Mouse (Mus musculus): Measurements from ENCODE around the gene Il24.

The Il24 gene

GRCm38 (mm10) chr1:130887354-130887753, at the start of gene Il24:
Gene Il24 (minus strand): TSS chr1:130887454.
- no peak for DNase-seq (ENCODE audit: low read depth, low spot score)

- DNase-seq (ENCODE audit: low read depth, low spot score), result no peak
Measured at GRCm38 (mm10) chr1:130936351-130936750, 49.1 kb upstream of the Il24 start.

GRCm38 (mm10) chr1:130926484-130926883, 39.2 kb upstream of the Il24 start:
- DNase-seq (ENCODE audit: low read depth, low spot score), result no peak

GRCm38 (mm10) chr1:130918323-130918980, 31.2 kb upstream of the Il24 start:
- no peak for DNase-seq (ENCODE audit: low read depth, low spot score)

- no peak for DNase-seq (ENCODE audit: low read depth, low spot score)
Measured at GRCm38 (mm10) chr1:130911401-130912010, 24.3 kb upstream of the Il24 start, which contains the start of gene Il20. Gene Il20 (minus strand): TSS chr1:130911451.

GRCm38 (mm10) chr1:130902505-130902904, 15.3 kb upstream of the Il24 start:
- no peak for DNase-seq (ENCODE audit: low read depth, low spot score)

- DNase-seq (ENCODE audit: low read depth, low spot score), result no peak
Measured at GRCm38 (mm10) chr1:130894468-130894867, 7.2 kb upstream of the Il24 start.

- no peak for DNase-seq (ENCODE audit: low read depth, low spot score)
Measured at GRCm38 (mm10) chr1:130893329-130894040, 6.2 kb upstream of the Il24 start.

- DNase-seq (ENCODE audit: low read depth, low spot score), result no peak
Measured at GRCm38 (mm10) chr1:130892446-130892845, 5.2 kb upstream of the Il24 start.

GRCm38 (mm10) chr1:130883146-130883545, 4.1 kb downstream of the Il24 start:
- DNase-seq (ENCODE audit: low read depth, low spot score), result no peak

GRCm38 (mm10) chr1:130879927-130880326, 7.3 kb downstream of the Il24 start:
- DNase-seq (ENCODE audit: low read depth, low spot score), result no peak

GRCm38 (mm10) chr1:130877889-130878614, 9.2 kb downstream of the Il24 start:
- DNase-seq (ENCODE audit: low read depth, low spot score), result no peak

GRCm38 (mm10) chr1:130876931-130877509, 10.2 kb downstream of the Il24 start:
- DNase-seq (ENCODE audit: low read depth, low spot score), result no peak

- no peak for DNase-seq (ENCODE audit: low read depth, low spot score)
Measured at GRCm38 (mm10) chr1:130875910-130876309, 11.3 kb downstream of the Il24 start.

GRCm38 (mm10) chr1:130875139-130875538, 12.1 kb downstream of the Il24 start:
- DNase-seq (ENCODE audit: low read depth, low spot score), result no peak

- DNase-seq (ENCODE audit: low read depth, low spot score), result no peak
Measured at GRCm38 (mm10) chr1:130872912-130873311, 14.3 kb downstream of the Il24 start.

GRCm38 (mm10) chr1:130865541-130866221, 21.6 kb downstream of the Il24 start, which contains the start of gene Fcmr:
Gene Fcmr (plus strand): TSS chr1:130865669.
- DNase-seq (ENCODE audit: low read depth, low spot score), result no peak

GRCm38 (mm10) chr1:130864741-130865140, 22.5 kb downstream of the Il24 start:
- DNase-seq (ENCODE audit: low read depth, low spot score), result no peak

- DNase-seq (ENCODE audit: low read depth, low spot score), result no peak
Measured at GRCm38 (mm10) chr1:130864238-130864637, 23.0 kb downstream of the Il24 start.

- DNase-seq (ENCODE audit: low read depth, low spot score), result no peak
Measured at GRCm38 (mm10) chr1:130857456-130857855, 29.8 kb downstream of the Il24 start.

GRCm38 (mm10) chr1:130855723-130856122, 31.5 kb downstream of the Il24 start:
- no peak for DNase-seq (ENCODE audit: low read depth, low spot score)

All from WW6 (cell line).